Mouse (Mus musculus) lung, adult 2 months (tissue): ENCODE results near the gene Plxna2. TPM values are rescaled to one million over a fixed set of nuclear protein-coding genes. Genes with fewer than 3 reads are reported as not detected.

Experiments
- DNase-seq: peaks from one replicate; pipeline ENCODE4 v3.0.0; 2022
- H3K4me1 ChIP-seq: fragments of 200-500 bp; 2 replicates; pipeline ENCODE4 v1.6.1; 2011; ENCODE audit warnings: low read length; ENCODE audit not compliant: control insufficient read depth, insufficient read depth
- H3K4me3 ChIP-seq: fragments of 200-500 bp; replicated peaks from 2 replicates; pipeline ENCODE3; 2011; ENCODE audit warnings: low read depth, mild to moderate bottlenecking, control low read depth, low read length; ENCODE audit errors: extremely low read depth
- CTCF ChIP-seq: fragments of 200-500 bp; IDR thresholded peaks from 2 replicates; pipeline ENCODE4 v1.5.1; 2011; ENCODE audit warnings: mild to moderate bottlenecking, low read length, control low read depth; ENCODE audit not compliant: insufficient read depth
- POLR2A ChIP-seq: fragments of 200-500 bp; IDR thresholded peaks from 2 replicates; pipeline ENCODE4 v1.6.1; 2011; ENCODE audit warnings: low read depth, mild to moderate bottlenecking, control low read depth, low read length, borderline replicate concordance; ENCODE audit errors: extremely low read depth
- WGBS: fragments of 180-500 bp; shearing (Covaris S2); methylation state at CpG from one replicate; pipeline ENCODE4 v1.1.7; 2018; 5-methylcytosine and 5-hydroxymethylcytosine counted together
- polyA plus RNA-seq: library from polyadenylated mRNA; depleted of rRNA; stranded (reverse); fragments of >200 nt; gene quantifications from 2 replicates; pipeline ENCODE4 v1.2.3, GENCODE M21; 2012

Plxna2 gene
- polyA plus RNA-seq, 1 experiment, result 12.8 TPM

GRCm38 (mm10) chr1:194620245-194620991, 2.4 kb downstream of the Plxna2 start:
- under 1% methylated on average over 56 of the region's 56 CpGs for WGBS
- DNase-seq, result peak; percentile 77
- TF ChIP-seq POLR2A (peak; percentile 23; the same call in 1 of the 2 replicates), CTCF (no peak)

DNA sequence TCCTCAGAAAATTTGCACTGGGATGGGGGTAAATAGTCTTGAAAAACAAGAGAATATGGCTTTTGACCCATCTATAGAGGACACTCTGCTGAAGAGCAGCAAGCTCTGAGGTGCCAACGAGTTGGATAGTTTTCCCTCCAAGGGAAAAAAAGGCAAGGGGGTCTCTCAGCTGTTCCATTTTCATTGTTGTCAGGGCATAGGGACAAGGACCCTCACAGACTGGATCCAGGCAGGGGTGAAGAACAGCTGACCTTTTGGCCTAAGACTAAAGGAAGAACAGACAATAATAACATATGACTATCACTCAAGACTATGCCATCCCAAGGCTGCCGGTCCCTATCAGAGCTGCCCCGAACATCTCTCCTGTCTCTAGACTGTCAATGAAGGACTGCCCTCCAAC, 4.2 kb downstream of the Plxna2 start:
- H3K4me3 ChIP-seq, result peak overlapping the region; percentile 7
- no peak for DNase-seq
- 65% methylated on average over 3 of the region's 3 CpGs for WGBS
- H3K4me1 ChIP-seq, result peaks cover 34% of the 10 kb centered on the region
- no peak for TF ChIP-seq CTCF
- TF ChIP-seq POLR2A, result no peak

More at GRCm38 (mm10) chr1:194620245-194620991, 2.4 kb downstream of the Plxna2 start:
- peaks cover 20% of the 10 kb centered on the region for H3K4me1 ChIP-seq
- peak overlapping the region; percentile 91 for H3K4me3 ChIP-seq

- TF ChIP-seq CTCF (no peak), POLR2A (no peak)
- peaks cover 37% of the 10 kb centered on the region for H3K4me1 ChIP-seq
- DNase-seq, result no peak
- no peak overlapping the region for H3K4me3 ChIP-seq
- WGBS, result 40% methylated on average over 2 of the region's 2 CpGs
Measured at GRCm38 (mm10) chr1:194622677-194623076, 4.7 kb downstream of the Plxna2 start.

- WGBS, result 87% methylated on average over 3 of the region's 3 CpGs
- peaks cover 42% of the 10 kb centered on the region for H3K4me1 ChIP-seq
- TF ChIP-seq POLR2A (no peak), CTCF (no peak)
- H3K4me3 ChIP-seq, result no peak overlapping the region
- no peak for DNase-seq
Measured at GRCm38 (mm10) chr1:194623641-194624040, 5.6 kb downstream of the Plxna2 start.

GRCm38 (mm10) chr1:194624411-194624810, 6.4 kb downstream of the Plxna2 start:
- TF ChIP-seq CTCF (0 out of 2 replicates have a peak, but pooled peaks have one; percentile 21), POLR2A (no peak)
- Histone ChIP-seq H3K4me1 (peaks cover 47% of the 10 kb centered on the region), H3K4me3 (no peak overlapping the region)
- WGBS, result 43% methylated on average over 2 of the region's 2 CpGs
- no peak for DNase-seq

GRCm38 (mm10) chr1:194624973-194625372, 7.0 kb downstream of the Plxna2 start:
- Histone ChIP-seq H3K4me1 (peaks cover 47% of the 10 kb centered on the region), H3K4me3 (no peak overlapping the region)
- 51% methylated on average over 4 of the region's 4 CpGs for WGBS
- no peak for TF ChIP-seq CTCF
- TF ChIP-seq POLR2A, result no peak
- no peak for DNase-seq

GRCm38 (mm10) chr1:194626109-194626508, 8.1 kb downstream of the Plxna2 start:
- peaks cover 50% of the 10 kb centered on the region for H3K4me1 ChIP-seq
- no peak for TF ChIP-seq POLR2A
- no peak for TF ChIP-seq CTCF
- no peak overlapping the region for H3K4me3 ChIP-seq
- DNase-seq, result no peak
- 51% methylated on average over 2 of the region's 2 CpGs for WGBS

GRCm38 (mm10) chr1:194627286-194627685, 9.3 kb downstream of the Plxna2 start:
- Histone ChIP-seq H3K4me1 (peaks cover 48% of the 10 kb centered on the region), H3K4me3 (no peak overlapping the region)
- no peak for DNase-seq
- TF ChIP-seq CTCF (no peak), POLR2A (no peak)

DNA sequence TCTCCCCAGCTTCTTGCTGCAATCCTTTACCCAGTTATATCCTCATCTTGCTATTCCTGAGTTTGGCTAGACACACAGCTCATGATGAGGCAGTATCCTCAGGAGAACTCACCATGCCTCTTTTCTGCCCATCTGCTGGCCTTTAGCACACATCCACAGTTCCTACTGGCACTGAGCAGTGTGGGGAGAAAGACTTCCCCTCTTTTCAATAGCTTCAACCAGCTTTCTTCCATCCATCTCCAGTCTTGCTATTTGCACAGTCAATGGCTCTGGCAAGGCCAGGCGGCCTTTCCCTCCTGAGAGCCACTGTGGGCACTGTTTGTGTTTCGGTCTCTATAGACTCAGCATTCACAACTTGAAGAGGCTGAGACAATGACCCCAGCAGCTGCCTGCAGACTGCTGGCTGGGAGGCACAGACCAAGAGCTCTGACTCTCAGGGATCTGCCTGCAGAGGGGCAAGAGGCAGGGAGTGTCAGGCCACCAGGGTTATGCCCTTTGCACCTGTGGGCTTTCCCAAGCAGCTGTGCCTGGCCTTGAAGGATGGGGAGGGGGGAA, 11.2 kb downstream of the Plxna2 start:
- Histone ChIP-seq H3K4me1 (peaks cover 37% of the 10 kb centered on the region), H3K4me3 (no peak overlapping the region)
- 51% methylated on average over 2 of the region's 2 CpGs for WGBS
- TF ChIP-seq POLR2A (no peak), CTCF (no peak)
- no peak for DNase-seq
